Mouse (Mus musculus) erythroblast, embryonic 14.5 days (primary cell): Measurements from ENCODE around the gene Drc1.

Experiments
- GATA1 ChIP-seq: IDR thresholded peaks from 2 replicates; pipeline ENCODE4 v1.6.1; 2012; ENCODE audit warnings: low read length, inconsistent platforms, mixed read lengths
- TAL1 ChIP-seq: IDR thresholded peaks from 3 replicates; pipeline ENCODE4 v1.6.1; 2012; ENCODE audit warnings: low read length, inconsistent platforms, mixed read lengths

GRCm38 (mm10) chr5:30271599-30272281 lies 9.4 kb upstream of the Drc1 start:
- TF ChIP-seq GATA1 (no peak), TAL1 (no peak)
